Comparison of ENCODE assay signal across 8 mouse cellular contexts in genomic region chr11:76201761-76202674, GRCm38 (mm10). TPM values are rescaled to one million over a fixed set of nuclear protein-coding genes. Genes with fewer than 3 reads are reported as not detected.
DNase-seq lines count a peak whose midpoint lies in the region; ATAC-seq lines count a peak whose summit lies in the region.

No protein-coding gene starts in this region.

- H3K27ac ChIP-seq in intestine, embryonic 15.5 days, result peak overlapping the region; percentile 91

- H3K4me2 ChIP-seq in intestine, embryonic 15.5 days (replicated peaks), result peak overlapping the region; percentile 82

- peak; percentile 99 for ATAC-seq in intestine, embryonic 15.5 days
- peak; percentile 88 for ATAC-seq in megakaryocyte-erythroid progenitor cell, adult 5-6 weeks (replicated peaks; ENCODE audit: low FRiP score, low TSS enrichment, poor library complexity, severe bottlenecking)

- H3K27me3 ChIP-seq in intestine, embryonic 15.5 days (replicated peaks), result no peaks in the 10 kb centered on the region

- DNase-seq in adrenal gland, adult 18-20 months (ENCODE audit: low spot score in 2 of 2), result peak; percentile 86 to 90
- peak; percentile 56 for DNase-seq in embryo, embryonic 11.5 days (ENCODE audit: low read depth, low spot score)
- DNase-seq in gastrocnemius, postnatal 36 days, result peak; percentile 77 to 86
- peak; percentile 85 to 87 for DNase-seq in left cerebral cortex, postnatal 25 days (ENCODE audit: low spot score in 2 of 2)
- DNase-seq in right cerebral cortex, postnatal 10 days (ENCODE audit: low spot score in 2 of 2), result peak; percentile 89 to 90
- DNase-seq in urinary bladder, postnatal 25 days (ENCODE audit: low spot score), result peak; percentile 84

- H3K4me3 ChIP-seq in intestine, embryonic 15.5 days (replicated peaks), result peak overlapping the region; percentile 87

- peaks cover 12% of the 10 kb centered on the region for H3K36me3 ChIP-seq in intestine, embryonic 15.5 days

- intact Hi-C loops in gastrocnemius, postnatal 36 days (cut with DNase I), result no loop called here
- intact Hi-C loops in left cerebral cortex, postnatal 25 days (cut with DNase I), result no loop called here

- no peaks in the 10 kb centered on the region for H3K9me3 ChIP-seq in intestine, embryonic 15.5 days

- WGBS in intestine, embryonic 15.5 days, result under 1% methylated on average over 89 of the region's 90 CpGs

- 0 out of 2 replicates have a peak, but pooled peaks cover 10% of the 10 kb centered on the region for H3K4me1 ChIP-seq in intestine, embryonic 15.5 days (replicated peaks)

- H3K9ac ChIP-seq in intestine, embryonic 15.5 days, result peak overlapping the region; percentile 87

RNA-seq across cellular contexts. Expression of gene Dbil5, which starts 15.4 kb away (rescaled TPM):
- total RNA-seq in adrenal gland, adult 18-20 months (2021), result under 1 TPM in 1 of 2 experiments, not detected in 1; 0.60 TPM
- total RNA-seq in gastrocnemius, postnatal 36 days (2021), result not detected
- 1.2 and 1.7 TPM in 2 replicates for polyA plus RNA-seq in intestine, embryonic 15.5 days (2015; fragmentation: Nextera tagmentation; extraction: Ambion mirVana)
- total RNA-seq in left cerebral cortex, postnatal 25 days (2021), result 1 to 10 TPM; 1.1 to 1.6 TPM
- total RNA-seq in megakaryocyte-erythroid progenitor cell, adult 5-6 weeks (2014; fragmentation: Nextera tagmentation), result not detected in 2 replicates
- total RNA-seq in megakaryocyte-erythroid progenitor cell, adult 5-6 weeks (2017), result not detected in 2 replicates

RNA-seq across cellular contexts. Expression of gene Gemin4, which starts 15.4 kb away (rescaled TPM):
- total RNA-seq in adrenal gland, adult 18-20 months (2021), result 1 to 10 TPM; 5.1 to 8.9 TPM
- total RNA-seq in gastrocnemius, postnatal 36 days (2021), result 1 to 10 TPM; 1.6 to 4.0 TPM
- polyA plus RNA-seq in intestine, embryonic 15.5 days (2015; fragmentation: Nextera tagmentation; extraction: Ambion mirVana), result 28.8 and 32.6 TPM in 2 replicates
- total RNA-seq in left cerebral cortex, postnatal 25 days (2021), result 1 to 10 TPM; 4.6 to 8.8 TPM
- 22.8 and 24.4 TPM in 2 replicates for total RNA-seq in megakaryocyte-erythroid progenitor cell, adult 5-6 weeks (2014; fragmentation: Nextera tagmentation)
- total RNA-seq in megakaryocyte-erythroid progenitor cell, adult 5-6 weeks (2017), result 22.4 and 26.6 TPM in 2 replicates

RNA-seq across cellular contexts. Expression of gene Fam57a, which starts 22.5 kb away (rescaled TPM):
- total RNA-seq in adrenal gland, adult 18-20 months (2021), result 1 to 10 TPM; 3.9 to 5.8 TPM
- total RNA-seq in gastrocnemius, postnatal 36 days (2021), result 1 to 10 TPM; 1.8 TPM
- 88.7 and 94.7 TPM in 2 replicates for polyA plus RNA-seq in intestine, embryonic 15.5 days (2015; fragmentation: Nextera tagmentation; extraction: Ambion mirVana)
- total RNA-seq in left cerebral cortex, postnatal 25 days (2021), result 10 to 100 TPM; 15.1 to 16.6 TPM
- 3.0 and 4.5 TPM in 2 replicates for total RNA-seq in megakaryocyte-erythroid progenitor cell, adult 5-6 weeks (2014; fragmentation: Nextera tagmentation)
- total RNA-seq in megakaryocyte-erythroid progenitor cell, adult 5-6 weeks (2017), result 0.19 and 2.1 TPM in 2 replicates

RNA-seq across cellular contexts. Expression of gene Vps53, which starts 22.6 kb away (rescaled TPM):
- 10 to 100 TPM; 44.7 to 49.4 TPM for total RNA-seq in adrenal gland, adult 18-20 months (2021)
- 10 to 100 TPM; 20.2 TPM for total RNA-seq in gastrocnemius, postnatal 36 days (2021)
- 48.1 and 51.0 TPM in 2 replicates for polyA plus RNA-seq in intestine, embryonic 15.5 days (2015; fragmentation: Nextera tagmentation; extraction: Ambion mirVana)
- 10 to 100 TPM; 78.3 to 81.6 TPM for total RNA-seq in left cerebral cortex, postnatal 25 days (2021)
- 44.1 and 46.5 TPM in 2 replicates for total RNA-seq in megakaryocyte-erythroid progenitor cell, adult 5-6 weeks (2014; fragmentation: Nextera tagmentation)
- total RNA-seq in megakaryocyte-erythroid progenitor cell, adult 5-6 weeks (2017), result 33.6 and 38.7 TPM in 2 replicates

RNA-seq across cellular contexts. Expression of gene Mrm3, which starts 41.5 kb away (rescaled TPM):
- 10 to 100 TPM; 19.2 to 21.2 TPM for total RNA-seq in adrenal gland, adult 18-20 months (2021)
- 10 to 100 TPM; 11.0 to 13.9 TPM for total RNA-seq in gastrocnemius, postnatal 36 days (2021)
- polyA plus RNA-seq in intestine, embryonic 15.5 days (2015; fragmentation: Nextera tagmentation; extraction: Ambion mirVana), result 26.3 and 29.6 TPM in 2 replicates
- 10 to 100 TPM; 16.8 to 18.3 TPM for total RNA-seq in left cerebral cortex, postnatal 25 days (2021)
- 24.0 and 31.8 TPM in 2 replicates for total RNA-seq in megakaryocyte-erythroid progenitor cell, adult 5-6 weeks (2014; fragmentation: Nextera tagmentation)
- 58.5 and 63.2 TPM in 2 replicates for total RNA-seq in megakaryocyte-erythroid progenitor cell, adult 5-6 weeks (2017)

Comparison
In these comparisons a context has a peak if more than half of its experiments do, and no peak if none do; other contexts are left out.
1. Peak in every context shown above with its lines: DNase-seq, ATAC-seq, H3K4me3 ChIP-seq and H3K27ac ChIP-seq.